Mouse (Mus musculus): ENCODE data around the gene Gm14226. TPM values are rescaled to one million over a fixed set of nuclear protein-coding genes. Genes with fewer than 3 reads are reported as not detected.

The Gm14226 gene
- polyA plus RNA-seq, 1 experiment from 2014 or later, result 0.95 TPM

DNA sequence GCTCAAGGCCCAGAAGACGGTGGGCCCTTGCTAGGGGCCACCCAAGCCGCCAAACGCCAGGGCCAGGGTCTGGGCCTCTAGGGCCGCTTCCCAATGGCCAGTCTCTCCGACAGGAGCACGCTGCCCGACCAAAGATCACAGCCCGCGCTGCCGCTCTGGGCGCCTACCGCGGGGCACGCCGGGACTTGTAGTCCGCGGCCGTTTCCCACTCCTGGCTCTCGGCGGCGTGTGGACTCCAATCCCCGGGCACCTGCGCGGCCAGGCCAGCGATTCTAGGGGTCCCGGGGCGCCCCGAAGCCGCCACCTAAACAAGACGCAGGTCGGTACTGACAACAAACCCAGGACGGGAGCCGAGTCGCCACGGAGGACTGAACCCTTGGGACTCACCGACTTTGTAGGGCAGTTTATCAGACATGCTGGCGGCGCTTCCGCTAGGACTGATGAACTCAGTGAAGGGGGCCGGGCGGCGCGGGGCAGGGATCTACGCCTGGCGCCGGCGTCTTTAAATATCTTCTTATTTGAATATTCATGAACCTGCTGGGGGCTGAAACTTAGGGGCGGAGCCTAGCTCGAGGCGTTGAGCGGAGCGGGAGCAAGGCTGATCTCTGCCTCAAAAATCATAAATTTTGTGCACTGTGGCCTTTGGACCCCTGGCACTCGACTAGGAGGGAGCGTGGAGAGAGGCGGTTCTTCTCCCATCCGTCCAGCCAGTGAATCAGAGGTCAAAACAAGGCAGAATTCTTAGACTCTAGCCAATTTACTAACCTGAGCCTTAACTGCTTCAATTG lies 56.1 kb downstream of the Gm14226 start, which contains the start of gene Ahcy:
Gene Ahcy, minus strand, starts transcription at position 520 of the 788 bp plus-strand sequence.
- Histone ChIP-seq H3K9me3 (replicated peaks) (no peaks in the 10 kb centered on the region), H3K27me3 (replicated peaks) (no peaks in the 10 kb centered on the region), H3K36me3 (no peaks in the 10 kb centered on the region), H3K4me3 (peak within 1 kb of the TSS; percentile 74), H3K9ac (peak within 1 kb of the TSS; percentile 88), H3K4me2 (peak within 1 kb of the TSS; percentile 83), H3K27ac (ENCODE audit: poor library complexity, severe bottlenecking) (peak within 1 kb of the TSS; percentile 60), H3K4me1 (replicated peaks) (peaks cover 15% of the 10 kb centered on the region)
- under 1% methylated on average over 56 of the region's 56 CpGs for WGBS
- ATAC-seq (ENCODE audit: insufficient number of reproducible peaks, low FRiP score), result peak; percentile 94

DNA sequence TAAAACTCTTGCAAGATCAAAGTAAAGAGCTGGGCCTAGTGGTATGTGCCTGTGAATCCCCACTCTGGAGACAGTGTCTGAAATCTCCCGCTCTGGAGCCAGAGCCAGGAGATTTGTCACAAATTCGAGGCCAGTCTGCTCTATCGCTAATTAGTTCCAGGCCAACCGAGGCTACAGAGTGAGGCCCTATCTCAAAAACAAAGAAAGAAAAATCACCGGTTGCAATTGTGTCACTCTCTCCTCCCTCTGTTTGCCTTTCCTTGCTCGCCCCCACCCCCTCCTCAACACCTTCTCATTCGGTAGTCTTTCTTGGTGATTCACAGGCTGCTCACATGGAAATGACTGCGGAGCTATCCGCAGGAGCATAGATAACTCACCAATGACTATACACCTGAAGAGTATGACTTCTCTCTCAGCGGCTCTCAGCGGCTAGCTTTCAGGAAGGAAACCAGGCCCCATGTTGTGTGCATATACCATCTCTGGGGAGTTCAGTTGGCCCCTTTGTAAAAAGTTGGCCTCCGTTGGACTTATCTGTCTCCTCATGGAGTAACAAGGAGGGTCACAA lies 56.8 kb downstream of the Gm14226 start:
- Histone ChIP-seq H3K4me2 (peak overlapping the region; percentile 83), H3K9ac (peak overlapping the region; percentile 88), H3K27me3 (replicated peaks) (no peaks in the 10 kb centered on the region), H3K4me3 (peak overlapping the region; percentile 74), H3K36me3 (no peaks in the 10 kb centered on the region), H3K27ac (ENCODE audit: poor library complexity, severe bottlenecking) (peak overlapping the region; percentile 27), H3K9me3 (replicated peaks) (no peaks in the 10 kb centered on the region), H3K4me1 (replicated peaks) (peaks cover 15% of the 10 kb centered on the region)
- ATAC-seq (ENCODE audit: insufficient number of reproducible peaks, low FRiP score), result peak; percentile 1; the same call in 1 of the 2 replicates
- 11% methylated on average over 12 of the region's 12 CpGs for WGBS

DNA sequence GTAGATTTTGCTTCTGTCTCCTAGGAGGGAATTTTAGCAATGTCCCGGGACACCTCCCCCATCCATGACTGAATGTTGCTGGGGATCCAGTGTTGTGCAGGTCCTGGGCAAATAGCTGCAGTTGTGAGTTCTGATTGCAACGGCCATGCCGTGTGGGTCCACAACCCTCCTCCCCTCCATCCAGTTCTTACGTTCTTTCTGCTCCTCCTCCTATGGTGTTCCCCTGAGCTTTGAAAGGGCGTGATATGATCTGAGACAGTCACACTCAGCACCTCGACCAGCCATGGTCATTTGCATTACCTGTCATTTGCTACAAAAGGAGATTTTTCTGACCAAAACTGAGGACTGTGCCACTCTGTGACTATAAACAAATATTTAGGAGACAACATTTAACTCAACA lies 57.6 kb downstream of the Gm14226 start:
- ATAC-seq (ENCODE audit: insufficient number of reproducible peaks, low FRiP score), result no peak
- Histone ChIP-seq H3K9me3 (replicated peaks) (no peaks in the 10 kb centered on the region), H3K4me1 (replicated peaks) (peaks cover 15% of the 10 kb centered on the region), H3K27me3 (replicated peaks) (no peaks in the 10 kb centered on the region), H3K4me3 (no peak overlapping the region), H3K36me3 (no peaks in the 10 kb centered on the region), H3K27ac (ENCODE audit: poor library complexity, severe bottlenecking) (no peak overlapping the region), H3K9ac (no peak overlapping the region), H3K4me2 (no peak overlapping the region)
- WGBS, result 70% methylated on average over 6 of the region's 6 CpGs

Other genes with a start within 250 kb of the Gm14226 start
- not detected in 2 replicates for gene Gm14214, start 248.2 kb upstream of the Gm14226 start, polyA plus RNA-seq (2016; fragmentation: Nextera tagmentation; extraction: Ambion mirVana)
- 27.2 and 29.8 TPM in 2 replicates for gene Raly, start 227.2 kb upstream of the Gm14226 start, polyA plus RNA-seq (2016; fragmentation: Nextera tagmentation; extraction: Ambion mirVana)
- gene a, start 226.9 kb upstream of the Gm14226 start, polyA plus RNA-seq (2016; fragmentation: Nextera tagmentation; extraction: Ambion mirVana), result not detected in 2 replicates
- 79.6 and 80.5 TPM in 2 replicates for gene Eif2s2, start 125.3 kb upstream of the Gm14226 start, polyA plus RNA-seq (2016; fragmentation: Nextera tagmentation; extraction: Ambion mirVana)
- gene Ahcy, start 56.2 kb downstream of the Gm14226 start, polyA plus RNA-seq (2016; fragmentation: Nextera tagmentation; extraction: Ambion mirVana), result 48.6 and 50.9 TPM in 2 replicates
- 43.2 and 44.2 TPM in 2 replicates for gene Itch, start 115.2 kb downstream of the Gm14226 start, polyA plus RNA-seq (2016; fragmentation: Nextera tagmentation; extraction: Ambion mirVana)
- gene Dynlrb1, start 218.3 kb downstream of the Gm14226 start, polyA plus RNA-seq (2016; fragmentation: Nextera tagmentation; extraction: Ambion mirVana), result 341 and 361 TPM in 2 replicates